Mouse (Mus musculus) left cerebral cortex, postnatal 36 days (tissue): ENCODE data around the gene Sh3tc1. TPM values are rescaled to one million over a fixed set of nuclear protein-coding genes. Genes with fewer than 3 reads are reported as not detected.
A peak's percentile ranks its signal among the peaks of the same experiment; 100 is the strongest.

Source experiments
- DNase-seq, 2 experiments: peaks; one replicate each; pipeline ENCODE4 v3.0.0; 2021 to 2022; ENCODE audit warnings: low spot score in 2 of 2, mixed read lengths in 1 of 2
- intact Hi-C: fragments of 180-260 bp; cut with DNase I; formaldehyde crosslinking; loops from one replicate; pipeline ENCODE4 v1.15.1; 2025
- total RNA-seq, 2 experiments: library from RNA; stranded (reverse); gene quantifications; 2 replicates each; pipeline ENCODE4 v1.2.3; 2021

Sh3tc1 gene
- total RNA-seq, 2 experiments from 2014 or later: 3.0 to 3.3 TPM

- DNase-seq: no peak
- intact Hi-C loops: no loop called here
These were observed 46.1 kb downstream of the Sh3tc1 start for GRCm38 (mm10) chr5:35693638-35694037.

DNA sequence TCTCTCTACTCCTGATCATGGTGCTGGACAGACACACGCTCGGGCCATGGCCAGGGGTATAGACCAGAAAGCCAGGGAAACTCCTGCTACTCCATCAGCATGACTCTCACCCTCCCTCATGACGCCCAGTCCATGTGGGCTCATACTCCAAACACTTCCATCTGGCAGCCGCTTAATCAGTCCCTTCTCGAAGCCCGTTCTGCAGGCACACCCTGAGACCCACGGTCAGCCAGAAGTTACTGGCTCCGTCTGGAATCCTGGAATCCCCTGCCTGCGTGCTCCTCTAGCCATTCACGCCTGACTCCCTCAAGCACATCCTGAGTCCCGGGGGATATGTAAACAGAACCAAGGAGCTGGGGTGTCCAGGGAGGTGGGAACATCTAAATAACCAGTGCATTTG, 48.5 kb downstream of the Sh3tc1 start:
- DNase-seq: no peak
- intact Hi-C loops: no loop called here

- intact Hi-C loops: no loop called here
- DNase-seq: no peak
These were observed 49.2 kb downstream of the Sh3tc1 start for GRCm38 (mm10) chr5:35690485-35691165.

GRCm38 (mm10) chr5:35689374-35689773, 50.4 kb downstream of the Sh3tc1 start:
- intact Hi-C loops: no loop called here
- DNase-seq: no peak

GRCm38 (mm10) chr5:35688851-35689250, 50.9 kb downstream of the Sh3tc1 start:
- intact Hi-C loops: no loop called here
- DNase-seq: no peak

DNA sequence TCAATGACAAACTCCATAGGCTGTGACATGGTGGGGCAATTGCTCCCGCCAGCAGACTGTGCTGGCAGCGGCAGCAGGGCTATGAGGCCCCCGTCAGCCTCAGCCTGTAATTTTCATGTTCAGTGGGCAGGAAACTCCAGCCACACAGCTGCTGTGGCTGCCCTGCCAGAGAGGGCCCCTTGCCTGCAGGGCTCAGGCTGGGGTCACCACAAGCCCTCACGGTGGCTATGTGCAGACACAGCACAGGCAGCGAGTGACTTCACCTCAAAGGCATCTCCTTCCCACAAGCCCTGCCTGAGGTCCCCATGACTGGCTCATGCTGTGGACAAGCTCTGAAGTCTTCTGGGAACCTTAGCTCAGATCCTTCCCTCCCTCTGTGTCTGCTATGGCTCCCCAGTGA, 52.7 kb downstream of the Sh3tc1 start:
- intact Hi-C loops: no loop called here
- no peak for DNase-seq

DNA sequence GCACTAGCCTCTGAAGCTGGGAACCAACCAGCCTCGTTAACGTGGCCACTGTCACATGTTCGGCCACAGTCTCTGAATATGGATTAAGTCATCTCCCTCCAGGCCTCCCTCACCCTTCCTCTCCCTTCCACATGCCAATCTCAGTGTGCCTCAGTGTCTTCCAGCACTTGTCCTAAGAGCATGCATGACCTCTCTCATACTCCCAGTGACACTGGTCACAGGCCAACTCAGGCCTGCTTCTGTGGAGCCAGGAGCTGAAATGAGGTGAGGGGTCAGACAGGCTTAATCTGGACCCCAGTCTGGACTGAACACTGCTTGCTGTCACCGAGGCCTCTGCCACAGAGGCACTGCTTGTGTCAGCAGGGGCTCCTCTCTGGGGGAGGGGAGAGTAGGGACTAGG, 53.5 kb downstream of the Sh3tc1 start:
- intact Hi-C loops: no loop called here
- no peak for DNase-seq

DNA sequence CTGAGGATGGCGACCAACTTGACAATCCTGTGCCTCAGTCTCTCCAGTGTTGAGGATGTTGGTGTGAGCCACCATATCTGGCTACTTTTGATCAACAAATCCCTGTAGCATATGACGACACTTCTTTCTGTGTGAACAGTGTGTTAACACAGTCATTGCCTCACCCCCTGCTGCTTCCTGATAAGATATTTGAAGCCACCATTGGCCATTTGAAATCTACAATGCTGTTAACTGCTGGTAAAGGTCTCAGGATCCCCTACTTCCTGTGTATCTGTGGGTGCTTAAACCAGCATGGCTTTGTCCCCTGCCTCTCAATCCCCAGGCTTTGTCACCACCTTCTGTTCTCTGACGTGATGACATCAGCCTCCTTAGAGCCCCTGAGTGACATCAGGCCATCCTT, 54.7 kb downstream of the Sh3tc1 start:
- intact Hi-C loops: no loop called here
- no peak for DNase-seq

DNA sequence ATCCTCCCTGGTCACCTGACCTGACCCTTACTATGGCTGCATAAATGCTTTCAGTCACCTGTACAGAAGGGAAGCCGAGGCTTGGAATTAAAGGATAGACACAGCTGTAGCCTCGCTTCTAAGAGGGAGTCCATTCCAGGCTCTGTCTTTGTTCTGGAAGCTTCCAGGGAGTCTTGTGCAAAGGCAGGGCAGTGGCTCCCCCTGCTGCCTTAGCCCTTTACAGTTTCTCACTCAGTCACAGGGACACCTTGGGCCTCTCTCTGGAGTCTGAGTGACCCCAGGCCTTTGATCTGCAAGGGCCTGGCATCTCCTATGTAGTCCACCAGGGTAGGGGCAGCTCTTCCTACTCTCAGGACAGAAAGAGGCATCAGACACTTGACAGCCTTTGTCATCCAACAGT, 58.8 kb downstream of the Sh3tc1 start:
- no peak for DNase-seq
- intact Hi-C loops: loop anchor here (5.0 kb wide), 1 partner anchor 84 kb away; no protein-coding TSS in a partner anchor

- DNase-seq: no peak
- intact Hi-C loops: loop anchor here (5.0 kb wide), 1 partner anchor 82 kb away; no protein-coding TSS in a partner anchor
These were observed 60.3 kb downstream of the Sh3tc1 start, which contains the start of gene Htra3 for GRCm38 (mm10) chr5:35679256-35680155. TSS of gene Htra3 (minus strand) at chr5:35679782.

DNA sequence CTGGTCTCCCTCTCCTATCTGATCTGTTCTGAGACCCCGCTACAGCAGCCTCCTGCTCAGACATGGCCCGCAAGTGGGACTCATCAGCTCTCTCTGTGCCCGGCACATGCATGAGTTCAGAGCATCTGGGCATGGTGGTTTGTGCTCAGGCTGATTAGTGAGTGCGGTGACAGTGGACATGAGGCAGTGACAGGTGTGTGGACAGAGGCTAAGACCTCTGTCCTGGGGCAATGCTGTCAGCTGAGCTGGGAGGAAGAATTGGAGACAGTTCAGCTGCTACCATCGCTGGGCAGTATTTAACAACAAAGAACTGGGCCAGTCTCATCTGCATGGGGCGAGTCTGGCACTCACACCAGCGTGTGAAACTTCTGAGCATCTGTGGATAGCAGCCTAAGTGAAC, 62.8 kb downstream of the Sh3tc1 start:
- intact Hi-C loops: no loop called here

DNA sequence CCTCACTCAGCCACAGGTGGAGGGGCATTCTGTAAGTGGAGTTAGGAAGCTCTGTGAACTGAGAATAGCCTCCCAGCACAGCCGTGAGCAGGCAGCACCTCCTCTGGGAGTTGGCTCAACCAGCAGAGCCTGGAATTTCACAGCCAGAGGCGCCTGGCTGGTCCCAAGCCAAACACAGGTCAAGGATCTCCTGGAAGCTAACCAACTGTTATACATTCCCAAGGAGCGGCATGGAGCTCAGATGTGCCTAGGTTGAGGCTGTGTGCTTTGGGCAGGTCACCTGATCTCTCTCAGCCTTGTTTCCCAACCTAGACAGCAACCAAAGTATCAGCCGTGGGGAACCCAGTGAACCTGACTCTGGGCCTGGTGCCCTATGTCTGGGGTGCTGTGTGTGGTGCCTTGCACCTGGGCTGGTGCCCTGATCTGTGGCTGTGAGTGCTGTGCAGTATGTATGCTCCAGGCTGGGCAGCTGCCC, 65.7 kb downstream of the Sh3tc1 start:
- intact Hi-C loops: no loop called here
- DNase-seq: no peak

More for the DNA sequence above, 62.8 kb downstream of the Sh3tc1 start:
- no peak for DNase-seq

GRCm38 (mm10) chr5:35673086-35673485, 66.7 kb downstream of the Sh3tc1 start:
- peak; percentile 25 to 37 for DNase-seq
- intact Hi-C loops: no loop called here

DNA sequence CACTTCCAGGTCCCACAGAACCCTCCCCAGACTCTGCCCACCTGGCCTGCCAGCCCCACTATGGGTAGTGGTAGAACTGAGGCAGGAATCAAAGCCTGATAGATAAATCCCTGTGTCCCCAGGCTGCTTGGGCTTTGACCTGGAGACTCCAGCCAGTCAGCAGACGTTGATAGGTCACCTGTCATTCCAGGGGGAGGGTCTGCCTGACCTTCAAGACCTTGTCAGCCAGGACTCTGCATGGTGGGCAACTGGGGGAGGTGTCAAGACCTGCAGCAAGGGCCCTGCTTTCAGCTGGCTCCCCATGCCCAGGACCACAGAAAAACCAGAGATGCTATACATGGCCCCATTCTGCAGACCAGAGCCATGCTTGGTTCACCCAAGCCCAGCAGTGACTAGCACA, 67.2 kb downstream of the Sh3tc1 start:
- intact Hi-C loops: no loop called here
- no peak for DNase-seq

DNA sequence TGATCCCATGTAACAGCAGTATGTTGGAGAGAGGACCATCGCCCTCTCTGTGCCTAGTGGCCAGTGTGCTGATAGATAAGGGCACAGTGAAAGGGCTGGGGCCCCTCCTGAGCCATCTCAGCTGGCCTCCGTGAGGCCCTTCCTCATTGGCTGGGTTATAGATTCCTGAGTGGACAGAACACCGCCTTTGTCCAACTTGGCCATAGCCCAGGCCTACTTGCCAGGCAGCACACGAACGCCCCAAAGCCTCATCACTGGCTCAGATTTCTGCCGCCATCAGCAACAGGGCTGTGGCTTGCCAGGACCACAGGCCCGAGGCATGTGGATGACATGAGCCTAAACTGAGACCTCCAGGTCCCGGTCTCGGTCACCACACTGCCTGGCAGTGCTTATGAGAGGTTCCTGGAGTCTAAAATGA, 68.3 kb downstream of the Sh3tc1 start:
- intact Hi-C loops: no loop called here
- DNase-seq: peak; percentile 39 to 46

- intact Hi-C loops: no loop called here
- DNase-seq: no peak
These were observed 69.4 kb downstream of the Sh3tc1 start for GRCm38 (mm10) chr5:35670412-35670801.

DNA sequence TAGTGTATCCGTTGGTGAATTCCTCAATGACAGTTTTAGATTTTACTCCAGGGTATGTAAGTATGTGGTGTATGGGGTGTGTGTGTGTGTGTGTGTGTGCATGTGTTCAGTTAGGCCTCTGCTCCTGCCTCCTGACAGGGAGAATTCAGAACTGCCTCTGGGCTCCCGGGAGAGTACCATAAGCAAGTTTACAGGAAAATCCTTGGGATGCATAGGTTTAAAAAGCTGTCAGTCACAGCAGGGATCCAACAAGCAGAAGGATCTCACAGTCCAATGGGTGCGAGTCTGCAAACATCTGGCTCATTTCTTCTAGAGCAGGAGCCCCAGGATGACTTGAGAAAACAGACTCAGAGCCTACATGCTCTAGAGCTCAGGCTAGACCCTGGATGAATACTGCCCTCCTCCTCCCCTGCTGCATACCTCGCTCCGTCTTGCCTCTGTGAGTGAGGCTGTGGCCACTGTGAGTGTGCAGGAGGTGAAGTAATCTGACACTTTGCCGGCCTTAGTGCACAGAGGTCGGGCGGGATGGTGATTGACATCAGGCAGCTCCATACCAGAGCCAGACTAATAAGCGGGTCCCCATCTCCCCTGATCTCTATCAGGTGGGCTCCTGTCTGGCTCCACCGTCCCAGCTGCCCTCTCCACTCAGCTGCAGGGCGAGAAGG, 69.9 kb downstream of the Sh3tc1 start:
- DNase-seq: no peak
- intact Hi-C loops: no loop called here

- no peak for DNase-seq
These were observed 73.6 kb downstream of the Sh3tc1 start for GRCm38 (mm10) chr5:35666152-35666551.

DNA sequence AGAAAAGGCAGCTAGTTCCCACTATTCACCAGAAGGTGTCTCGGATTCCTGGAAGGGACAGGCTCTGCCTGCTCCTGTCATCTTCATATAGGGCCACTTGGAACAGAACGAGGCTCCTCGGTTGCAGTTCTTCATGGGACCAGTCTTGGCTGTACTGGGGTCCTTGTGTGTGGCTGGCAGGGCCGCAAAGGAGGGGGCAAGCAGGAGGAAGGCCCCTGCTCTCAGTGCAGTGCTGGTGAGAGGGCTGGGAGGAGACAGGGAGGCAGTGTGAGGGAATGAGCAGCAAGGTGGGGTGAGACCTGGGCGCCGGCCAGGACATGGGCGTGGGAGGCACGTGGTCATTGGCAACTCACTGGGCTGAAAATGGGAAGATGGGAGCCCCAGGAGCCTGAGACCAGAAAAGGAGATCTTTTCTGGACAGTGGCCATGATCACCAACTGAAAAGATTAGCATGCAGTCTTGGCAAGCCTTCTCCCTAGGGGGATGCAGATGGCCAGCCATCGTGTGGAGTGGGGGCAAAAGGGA, 77.7 kb downstream of the Sh3tc1 start:
- intact Hi-C loops: no loop called here
- DNase-seq: no peak

More at GRCm38 (mm10) chr5:35666152-35666551, 73.6 kb downstream of the Sh3tc1 start:
- intact Hi-C loops: no loop called here

GRCm38 (mm10) chr5:35661210-35661609, 78.6 kb downstream of the Sh3tc1 start:
- no peak for DNase-seq
- intact Hi-C loops: no loop called here
